Mouse (Mus musculus) neural tube, embryonic 15.5 days (tissue): ENCODE results near the gene Nfia. TPM values are rescaled to one million over a fixed set of nuclear protein-coding genes. Genes with fewer than 3 reads are reported as not detected.

Source experiments
- ATAC-seq: fragments of 200-750 bp; cut with Nextera tagmentation; 2 replicates; pipeline ENCODE4 v1.8.0; 2017; ENCODE audit warnings: mild to moderate bottlenecking, moderate TSS enrichment, moderate library complexity; ENCODE audit not compliant: low FRiP score
- H3K27ac ChIP-seq: fragments of 300-500 bp; sonication (generic); replicated peaks from 2 replicates; pipeline ENCODE4 v1.5.1; 2015; ENCODE audit warnings: mild to moderate bottlenecking, inconsistent platforms
- H3K27me3 ChIP-seq: fragments of 300-500 bp; sonication (generic); replicated peaks from 2 replicates; pipeline ENCODE4 v1.6.1; 2015; ENCODE audit warnings: inconsistent platforms
- H3K36me3 ChIP-seq: fragments of 300-500 bp; sonication (generic); 2 replicates; pipeline ENCODE4 v1.6.1; 2015; ENCODE audit warnings: inconsistent platforms
- H3K4me1 ChIP-seq: fragments of 300-500 bp; sonication (generic); 2 replicates; pipeline ENCODE4 v1.6.1; 2015; ENCODE audit warnings: inconsistent platforms
- H3K4me2 ChIP-seq: fragments of 300-500 bp; sonication (generic); 2 replicates; pipeline ENCODE4 v1.6.1; 2015; ENCODE audit warnings: inconsistent platforms, mild to moderate bottlenecking, moderate library complexity
- H3K4me3 ChIP-seq: fragments of 300-500 bp; sonication (generic); replicated peaks from 2 replicates; pipeline ENCODE4 v1.5.1; 2015; ENCODE audit warnings: mild to moderate bottlenecking, inconsistent platforms
- H3K9ac ChIP-seq: fragments of 300-500 bp; sonication (generic); replicated peaks from 2 replicates; pipeline ENCODE4 v1.6.1; 2015; ENCODE audit warnings: mild to moderate bottlenecking, inconsistent platforms
- H3K9me3 ChIP-seq: fragments of 300-500 bp; sonication (generic); replicated peaks from 2 replicates; pipeline ENCODE4 v1.6.1; 2016; ENCODE audit warnings: inconsistent platforms
- WGBS: fragments of 180-500 bp; shearing (Covaris S2); methylation state at CpG from one replicate; pipeline ENCODE4 v1.1.7; 2015; ENCODE audit warnings: mixed read lengths; 5-methylcytosine and 5-hydroxymethylcytosine counted together
- polyA plus RNA-seq: library from polyadenylated mRNA; unstranded; fragments of >200 nt; fragmentation: Nextera tagmentation; extraction: Ambion mirVana; gene quantifications from 2 replicates; pipeline ENCODE4 v1.2.1, GENCODE M21; 2015

Gene Nfia
- polyA plus RNA-seq, 1 experiment from 2014 or later: 36.0 TPM

DNA sequence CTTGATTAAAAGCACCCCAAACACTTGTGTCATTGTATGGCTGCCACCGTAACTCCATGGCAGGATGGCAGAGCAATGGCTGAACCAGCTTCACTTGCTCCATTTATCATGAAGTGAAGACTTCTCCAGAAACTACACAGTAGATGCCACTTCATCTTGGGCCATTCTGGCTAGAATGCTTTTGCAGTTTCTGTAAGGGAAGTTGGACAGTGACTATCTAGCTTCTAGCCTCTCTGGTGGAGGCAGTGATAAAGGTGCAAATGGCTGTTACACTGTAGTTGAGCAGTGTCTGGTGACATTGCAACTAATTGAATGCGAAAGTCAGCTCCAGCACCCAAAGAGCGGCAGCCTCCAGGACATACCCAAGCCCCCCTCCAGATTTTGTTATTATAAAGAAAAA lies 78.5 kb downstream of the Nfia start:
- ATAC-seq: no peak
- Histone ChIP-seq H3K4me1 (peaks cover 7% of the 10 kb centered on the region; the same call in 1 of the 2 replicates), H3K4me3 (no peak overlapping the region), H3K27me3 (no peaks in the 10 kb centered on the region), H3K36me3 (no peaks in the 10 kb centered on the region), H3K9me3 (no peaks in the 10 kb centered on the region), H3K4me2 (no peak overlapping the region), H3K9ac (no peak overlapping the region), H3K27ac (no peak overlapping the region)
- 84% methylated on average over 3 of the region's 3 CpGs for WGBS

GRCm38 (mm10) chr4:97851698-97852097 lies 79.2 kb downstream of the Nfia start:
- no peaks in the 10 kb centered on the region for H3K9me3 ChIP-seq
- no peak overlapping the region for H3K9ac ChIP-seq
- H3K4me1 ChIP-seq: peaks cover 7% of the 10 kb centered on the region; the same call in 1 of the 2 replicates
- ATAC-seq: no peak
- no peaks in the 10 kb centered on the region for H3K27me3 ChIP-seq
- H3K27ac ChIP-seq: no peak overlapping the region
- H3K4me3 ChIP-seq: no peak overlapping the region
- 88% methylated on average over 5 of the region's 5 CpGs for WGBS
- H3K4me2 ChIP-seq: no peak overlapping the region
- no peaks in the 10 kb centered on the region for H3K36me3 ChIP-seq

DNA sequence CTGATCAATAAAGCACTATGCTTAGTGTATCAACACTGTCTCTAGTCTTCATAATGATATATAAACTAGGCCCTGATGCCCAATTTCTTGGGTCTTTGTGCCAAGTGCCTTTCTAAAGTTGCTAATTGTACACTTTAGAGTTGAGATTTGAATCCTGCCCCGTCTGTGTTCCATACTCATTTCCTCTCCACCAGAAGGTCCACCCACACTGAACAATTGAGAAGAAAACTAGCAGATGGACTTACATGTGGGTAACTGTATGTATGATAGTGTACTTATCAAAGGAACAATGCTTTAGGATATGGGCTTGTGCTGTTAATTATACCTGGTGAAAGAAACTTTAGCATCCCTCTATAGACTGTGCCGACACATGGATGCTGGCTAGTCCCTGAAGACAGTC lies 80.1 kb downstream of the Nfia start:
- peaks cover 9% of the 10 kb centered on the region; the same call in 1 of the 2 replicates for H3K4me1 ChIP-seq
- no peaks in the 10 kb centered on the region for H3K27me3 ChIP-seq
- H3K36me3 ChIP-seq: no peaks in the 10 kb centered on the region
- H3K27ac ChIP-seq: no peak overlapping the region
- no peak for ATAC-seq
- 79% methylated on average over 2 of the region's 2 CpGs for WGBS
- no peaks in the 10 kb centered on the region for H3K9me3 ChIP-seq
- no peak overlapping the region for H3K4me2 ChIP-seq
- no peak overlapping the region for H3K9ac ChIP-seq
- H3K4me3 ChIP-seq: no peak overlapping the region

- Histone ChIP-seq H3K4me3 (no peak overlapping the region), H3K27ac (no peak overlapping the region), H3K9me3 (no peaks in the 10 kb centered on the region), H3K4me1 (peaks cover 25% of the 10 kb centered on the region), H3K4me2 (no peak overlapping the region), H3K36me3 (no peaks in the 10 kb centered on the region), H3K9ac (no peak overlapping the region), H3K27me3 (no peaks in the 10 kb centered on the region)
- 90% methylated on average over 4 of the region's 4 CpGs for WGBS
- no peak for ATAC-seq
These were observed 82.2 kb downstream of the Nfia start for GRCm38 (mm10) chr4:97854779-97855178.

DNA sequence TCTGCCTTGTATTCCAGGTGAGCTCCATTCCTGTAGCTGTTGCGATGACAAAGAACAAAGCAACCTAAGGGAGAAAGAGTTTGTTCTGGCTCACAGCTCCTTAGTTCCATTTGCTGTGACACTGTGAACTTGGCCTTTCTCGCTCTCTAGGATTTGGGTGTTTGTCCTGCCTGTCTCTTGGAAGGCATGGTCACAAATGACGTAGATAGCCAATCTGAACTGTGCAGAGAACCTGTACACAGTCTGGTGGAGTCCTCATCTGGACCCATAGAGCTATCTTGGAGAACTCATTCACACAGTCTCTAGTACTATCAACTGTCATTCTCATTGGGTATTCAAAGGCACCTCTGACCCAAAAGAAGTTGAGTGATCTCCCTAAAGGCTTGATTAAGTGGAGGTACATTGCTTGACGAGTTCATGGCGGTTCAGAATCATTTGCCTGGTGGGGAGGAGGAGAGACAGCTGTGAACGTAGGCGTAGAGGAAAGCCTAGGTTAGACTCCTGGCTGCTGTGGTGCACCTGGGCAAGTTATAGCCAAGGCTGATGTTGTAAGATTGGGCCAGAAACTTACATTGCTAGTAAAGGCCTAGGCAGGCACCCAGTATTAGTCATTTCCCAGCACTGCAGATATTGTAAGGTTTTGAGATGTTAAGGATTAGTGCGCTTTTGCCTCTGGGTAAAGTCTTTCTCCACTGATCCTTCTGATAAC lies 83.3 kb downstream of the Nfia start:
- Histone ChIP-seq H3K4me3 (no peak overlapping the region), H3K9ac (no peak overlapping the region), H3K9me3 (no peaks in the 10 kb centered on the region), H3K27me3 (no peaks in the 10 kb centered on the region), H3K4me1 (peaks cover 25% of the 10 kb centered on the region), H3K4me2 (no peak overlapping the region), H3K27ac (no peak overlapping the region), H3K36me3 (no peaks in the 10 kb centered on the region)
- 95% methylated on average over 8 of the region's 8 CpGs for WGBS
- ATAC-seq: no peak

- H3K27ac ChIP-seq: no peak overlapping the region
- no peak for ATAC-seq
These were observed 85.0 kb downstream of the Nfia start for GRCm38 (mm10) chr4:97857549-97857948.

GRCm38 (mm10) chr4:97859431-97859830 lies 86.9 kb downstream of the Nfia start:
- 61% methylated on average over 4 of the region's 4 CpGs for WGBS
- no peak overlapping the region for H3K9ac ChIP-seq
- H3K4me1 ChIP-seq: peaks cover 25% of the 10 kb centered on the region
- H3K27ac ChIP-seq: no peak overlapping the region; the same call in 1 of the 2 replicates
- H3K27me3 ChIP-seq: no peaks in the 10 kb centered on the region
- H3K36me3 ChIP-seq: no peaks in the 10 kb centered on the region
- no peaks in the 10 kb centered on the region for H3K9me3 ChIP-seq
- no peak overlapping the region for H3K4me2 ChIP-seq
- H3K4me3 ChIP-seq: no peak overlapping the region
- no peak for ATAC-seq

More at GRCm38 (mm10) chr4:97857549-97857948, 85.0 kb downstream of the Nfia start:
- Histone ChIP-seq H3K4me2 (no peak overlapping the region), H3K9me3 (no peaks in the 10 kb centered on the region), H3K4me1 (peaks cover 23% of the 10 kb centered on the region), H3K9ac (no peak overlapping the region), H3K4me3 (no peak overlapping the region), H3K27me3 (no peaks in the 10 kb centered on the region), H3K36me3 (no peaks in the 10 kb centered on the region)
- WGBS: 39% methylated on average over 2 of the region's 2 CpGs

DNA sequence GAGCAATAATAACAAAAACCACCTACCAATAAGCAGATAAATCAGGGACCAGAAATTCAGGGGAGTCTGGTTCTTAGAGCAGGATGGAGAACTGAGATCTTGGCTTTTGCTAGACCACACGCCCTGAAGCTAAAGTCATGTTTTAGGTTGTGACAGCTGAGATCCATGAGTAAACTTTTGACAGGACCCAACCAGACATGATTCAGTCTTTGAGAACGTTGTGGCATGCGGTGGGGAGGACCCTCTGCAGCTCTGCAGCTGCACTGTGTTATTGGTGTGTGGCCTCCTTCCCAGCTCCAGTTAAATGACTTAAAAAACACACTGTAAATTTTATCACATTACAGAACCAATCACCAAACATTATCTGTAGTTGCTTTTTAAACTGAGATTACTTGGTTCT lies 87.8 kb downstream of the Nfia start:
- WGBS: 63% methylated on average over 3 of the region's 3 CpGs
- H3K4me1 ChIP-seq: peaks cover 28% of the 10 kb centered on the region
- H3K4me3 ChIP-seq: no peak overlapping the region

DNA sequence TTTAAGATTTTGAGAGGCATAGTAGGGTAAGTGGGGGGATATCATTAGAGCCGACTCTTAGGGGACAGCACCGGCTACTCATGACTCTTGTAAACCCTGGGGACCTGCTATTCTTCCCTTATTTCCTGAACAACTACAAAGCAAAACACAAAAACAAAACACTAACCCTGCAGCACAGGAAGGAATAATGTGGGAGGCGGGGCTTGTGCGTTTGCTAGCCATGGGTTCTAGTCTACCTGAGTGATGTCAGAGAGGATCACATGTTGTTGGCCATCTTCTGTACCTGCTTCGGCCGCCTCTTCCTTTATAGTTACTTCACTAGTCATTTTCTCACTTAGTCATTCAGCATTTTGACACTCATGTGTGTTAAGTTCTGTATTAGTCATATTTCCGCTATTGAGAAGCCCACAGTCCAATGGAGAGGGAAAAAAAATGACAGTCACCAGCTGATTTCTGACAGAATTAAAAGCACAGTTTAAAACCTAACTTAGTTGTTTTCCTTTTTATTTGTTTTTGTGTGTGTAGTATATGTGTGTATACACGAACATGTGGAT lies 88.3 kb downstream of the Nfia start:
- no peak overlapping the region for H3K9ac ChIP-seq
- H3K4me1 ChIP-seq: peaks cover 31% of the 10 kb centered on the region
- H3K27me3 ChIP-seq: no peaks in the 10 kb centered on the region
- H3K27ac ChIP-seq: no peak overlapping the region
- no peak overlapping the region for H3K4me2 ChIP-seq
- no peak overlapping the region for H3K4me3 ChIP-seq
- H3K9me3 ChIP-seq: no peaks in the 10 kb centered on the region
- WGBS: 90% methylated on average over 8 of the region's 8 CpGs
- no peaks in the 10 kb centered on the region for H3K36me3 ChIP-seq
- ATAC-seq: no peak

More for the DNA sequence above, 87.8 kb downstream of the Nfia start:
- no peak for ATAC-seq
- Histone ChIP-seq H3K27me3 (no peaks in the 10 kb centered on the region), H3K27ac (no peak overlapping the region), H3K9me3 (no peaks in the 10 kb centered on the region), H3K4me2 (no peak overlapping the region), H3K36me3 (no peaks in the 10 kb centered on the region), H3K9ac (no peak overlapping the region)

- Histone ChIP-seq H3K27ac (no peak overlapping the region), H3K4me1 (peaks cover 30% of the 10 kb centered on the region), H3K27me3 (no peaks in the 10 kb centered on the region), H3K9me3 (no peaks in the 10 kb centered on the region), H3K4me3 (no peak overlapping the region), H3K36me3 (no peaks in the 10 kb centered on the region), H3K9ac (no peak overlapping the region), H3K4me2 (no peak overlapping the region)
- 87% methylated on average over 6 of the region's 6 CpGs for WGBS
- no peak for ATAC-seq
These were observed 89.8 kb downstream of the Nfia start for GRCm38 (mm10) chr4:97862379-97862778.

GRCm38 (mm10) chr4:97864276-97864675 lies 91.7 kb downstream of the Nfia start:
- peaks cover 25% of the 10 kb centered on the region for H3K4me1 ChIP-seq

DNA sequence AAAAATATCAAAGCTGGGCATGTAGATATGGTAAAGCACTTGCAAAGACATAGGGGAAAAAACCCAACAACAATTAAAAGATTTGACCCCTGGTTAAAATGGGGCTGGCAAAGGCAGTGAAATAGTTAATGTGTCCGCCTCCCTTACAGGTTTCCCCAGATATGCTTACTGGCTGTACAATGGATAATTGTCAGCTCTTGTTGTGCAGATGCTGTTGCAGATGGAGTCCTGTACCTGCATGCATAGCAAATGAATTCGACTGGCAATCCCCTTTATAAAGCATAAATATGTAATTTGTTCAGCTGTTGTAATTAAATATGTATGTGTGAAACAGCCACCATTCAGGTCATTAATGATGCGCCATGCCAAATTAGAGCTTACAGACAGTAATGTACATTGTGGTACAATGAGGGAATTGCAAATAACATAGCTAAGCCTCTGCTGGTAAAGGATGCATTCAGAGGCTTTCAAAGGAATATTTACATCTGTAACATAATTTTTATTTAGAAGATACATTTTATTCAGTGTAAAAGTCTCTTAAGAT lies 92.9 kb downstream of the Nfia start:
- 35% methylated on average over 3 of the region's 3 CpGs for WGBS
- H3K4me3 ChIP-seq: no peak overlapping the region
- H3K9ac ChIP-seq: no peak overlapping the region
- H3K4me1 ChIP-seq: peaks cover 27% of the 10 kb centered on the region
- no peak for ATAC-seq
- no peaks in the 10 kb centered on the region for H3K36me3 ChIP-seq
- H3K27ac ChIP-seq: no peak overlapping the region; the same call in 1 of the 2 replicates
- H3K27me3 ChIP-seq: no peaks in the 10 kb centered on the region
- H3K4me2 ChIP-seq: no peak overlapping the region
- no peaks in the 10 kb centered on the region for H3K9me3 ChIP-seq

More at GRCm38 (mm10) chr4:97864276-97864675, 91.7 kb downstream of the Nfia start:
- Histone ChIP-seq H3K27ac (no peak overlapping the region), H3K27me3 (no peaks in the 10 kb centered on the region), H3K9ac (no peak overlapping the region), H3K36me3 (no peaks in the 10 kb centered on the region), H3K9me3 (no peaks in the 10 kb centered on the region), H3K4me3 (no peak overlapping the region), H3K4me2 (no peak overlapping the region)
- WGBS: 96% methylated on average over 2 of the region's 2 CpGs
- ATAC-seq: no peak
